Mouse (Mus musculus) lung, adult 2 months (tissue): ENCODE data around the gene Mgat1. TPM values are rescaled to one million over a fixed set of nuclear protein-coding genes. Genes with fewer than 3 reads are reported as not detected.
"Not testable (repeated sequence)": the region's sequence is repeated elsewhere in the genome, so short reads cannot be mapped to it uniquely, and the experiment has no call there.

Experiments
- DNase-seq: peaks from one replicate; pipeline ENCODE4 v3.0.0; 2022
- H3K4me1 ChIP-seq: fragments of 200-500 bp; 2 replicates; pipeline ENCODE4 v1.6.1; 2011; ENCODE audit warnings: low read length; ENCODE audit not compliant: control insufficient read depth, insufficient read depth
- H3K4me3 ChIP-seq: fragments of 200-500 bp; replicated peaks from 2 replicates; pipeline ENCODE3; 2011; ENCODE audit warnings: low read depth, mild to moderate bottlenecking, control low read depth, low read length; ENCODE audit errors: extremely low read depth
- CTCF ChIP-seq: fragments of 200-500 bp; IDR thresholded peaks from 2 replicates; pipeline ENCODE4 v1.5.1; 2011; ENCODE audit warnings: mild to moderate bottlenecking, low read length, control low read depth; ENCODE audit not compliant: insufficient read depth
- POLR2A ChIP-seq: fragments of 200-500 bp; IDR thresholded peaks from 2 replicates; pipeline ENCODE4 v1.6.1; 2011; ENCODE audit warnings: low read depth, mild to moderate bottlenecking, control low read depth, low read length, borderline replicate concordance; ENCODE audit errors: extremely low read depth
- WGBS: fragments of 180-500 bp; shearing (Covaris S2); methylation state at CpG from one replicate; pipeline ENCODE4 v1.1.7; 2018; 5-methylcytosine and 5-hydroxymethylcytosine counted together
- polyA plus RNA-seq: library from polyadenylated mRNA; depleted of rRNA; stranded (reverse); fragments of >200 nt; gene quantifications from 2 replicates; pipeline ENCODE4 v1.2.3, GENCODE M21; 2012; rRNA removed

The Mgat1 gene
- polyA plus RNA-seq, 1 experiment, result 216 TPM

DNA sequence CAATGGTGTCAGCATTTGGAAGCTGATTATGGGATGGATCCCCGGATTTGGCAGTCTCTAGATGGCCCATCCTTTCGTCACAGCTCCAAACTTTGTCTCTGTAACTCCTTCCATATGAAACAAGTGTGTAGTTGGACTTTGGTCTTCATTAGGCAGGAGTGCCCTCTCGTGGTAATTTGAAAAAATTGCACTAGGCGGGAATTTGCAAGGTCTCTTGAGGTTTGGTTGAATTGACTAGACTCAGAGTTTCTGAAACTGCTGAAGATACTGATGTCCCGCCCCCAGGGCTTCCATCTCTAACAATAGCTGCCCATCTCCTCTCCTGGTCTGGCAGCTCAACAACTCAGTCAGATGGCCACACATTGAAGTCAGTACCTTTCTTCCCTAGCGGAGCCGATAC is 27.3 kb downstream of the Mgat1 start:
- no peak for DNase-seq
- 32% methylated on average over 7 of the region's 7 CpGs for WGBS
- TF ChIP-seq POLR2A, result no peak
- TF ChIP-seq CTCF, result no peak

DNA sequence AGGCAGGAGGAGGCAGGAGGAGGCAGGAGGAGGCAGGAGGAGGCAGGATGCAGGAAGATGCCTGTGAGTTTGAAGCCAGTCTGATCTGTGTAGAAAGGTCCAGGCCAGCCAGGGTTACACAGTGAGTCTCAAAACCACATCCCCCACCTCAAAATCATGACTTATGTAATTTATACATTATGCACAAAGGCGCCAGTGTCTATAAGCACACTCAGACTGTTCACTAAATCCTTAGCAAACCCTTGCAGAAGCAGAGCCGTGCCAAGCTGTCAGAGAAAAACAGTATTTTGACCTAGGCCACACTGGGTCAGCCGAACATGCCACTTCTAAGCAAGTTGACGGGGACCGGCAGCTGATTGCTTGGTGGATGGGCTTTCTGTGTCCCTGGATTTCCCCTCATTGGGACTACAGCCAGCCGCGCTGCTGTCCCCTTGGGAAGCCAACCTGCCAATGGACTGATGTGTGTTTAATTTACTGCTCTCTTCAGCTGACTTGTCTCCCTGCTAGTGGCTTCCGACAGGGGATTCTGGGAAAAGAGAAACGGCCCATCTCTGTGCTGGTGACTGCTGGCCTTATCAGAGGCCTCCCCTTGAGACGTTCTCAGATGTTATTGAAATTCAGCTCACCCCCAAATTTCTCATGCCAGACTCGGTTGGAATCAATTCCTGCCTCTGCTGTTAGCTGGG is 30.0 kb downstream of the Mgat1 start:
- Histone ChIP-seq H3K4me1 (no peaks in the 10 kb centered on the region), H3K4me3 (no peak overlapping the region)
- WGBS, result 60% methylated on average over 11 of the region's 11 CpGs
- TF ChIP-seq POLR2A, result no peak
- no peak for TF ChIP-seq CTCF
- no peak for DNase-seq

More for the DNA sequence above, 27.3 kb downstream of the Mgat1 start:
- H3K4me3 ChIP-seq, result no peak overlapping the region
- no peaks in the 10 kb centered on the region for H3K4me1 ChIP-seq

DNA sequence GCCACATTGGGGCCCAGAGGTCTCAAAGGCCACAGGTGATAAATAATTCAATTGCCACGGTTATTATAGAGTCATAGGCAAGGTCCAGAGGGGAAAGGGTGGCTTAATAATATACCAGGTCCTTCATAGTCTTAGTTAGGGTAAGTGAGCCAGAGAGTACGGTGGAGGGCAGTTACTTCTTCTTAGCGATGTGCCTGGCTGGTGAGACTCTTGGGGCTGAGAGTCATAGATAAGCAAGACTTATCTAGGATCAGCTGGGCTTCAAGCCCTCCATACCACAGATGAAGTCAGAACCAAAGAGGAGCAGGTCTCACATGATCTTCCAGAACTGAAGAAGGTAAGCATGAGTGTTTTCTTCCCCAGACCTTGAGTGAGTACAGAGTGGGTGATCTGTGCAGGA is 34.2 kb downstream of the Mgat1 start, which contains the start of gene Olfr1393:
Gene Olfr1393 (plus strand): TSS at position 83 of the 400 bp plus-strand sequence.
- TF ChIP-seq CTCF, result no peak
- TF ChIP-seq POLR2A, result no peak
- 70% methylated on average over 3 of the region's 3 CpGs for WGBS
- no peak within 1 kb of the TSS for H3K4me3 ChIP-seq
- H3K4me1 ChIP-seq, result no peaks in the 10 kb centered on the region
- no peak for DNase-seq

DNA sequence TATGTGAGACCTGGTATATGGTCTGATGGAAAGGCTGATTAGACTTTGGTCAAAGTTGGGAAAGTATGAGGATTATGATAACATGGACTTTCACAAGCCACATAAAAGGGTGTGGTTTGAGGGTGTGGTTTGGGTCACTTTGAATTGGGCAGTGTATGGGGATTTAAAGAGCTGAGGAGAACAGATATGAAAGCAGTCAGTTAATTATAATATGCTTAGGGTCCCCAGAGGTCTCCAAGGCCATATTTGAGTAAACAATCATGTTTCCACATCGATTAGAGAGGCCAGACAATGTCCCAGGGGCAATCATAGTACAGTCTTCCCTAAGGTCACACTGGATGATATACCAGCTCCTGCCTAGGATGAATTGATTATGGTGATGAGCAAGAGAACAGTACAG is 41.0 kb downstream of the Mgat1 start, which contains the start of gene Olfr1392:
Gene Olfr1392 (plus strand): TSS at position 301 of the 400 bp plus-strand sequence.
- DNase-seq, H3K4me1 ChIP-seq, H3K4me3 ChIP-seq: not testable (repeated sequence)
- WGBS, result 44% methylated on average over 1 of the region's 1 CpGs

DNA sequence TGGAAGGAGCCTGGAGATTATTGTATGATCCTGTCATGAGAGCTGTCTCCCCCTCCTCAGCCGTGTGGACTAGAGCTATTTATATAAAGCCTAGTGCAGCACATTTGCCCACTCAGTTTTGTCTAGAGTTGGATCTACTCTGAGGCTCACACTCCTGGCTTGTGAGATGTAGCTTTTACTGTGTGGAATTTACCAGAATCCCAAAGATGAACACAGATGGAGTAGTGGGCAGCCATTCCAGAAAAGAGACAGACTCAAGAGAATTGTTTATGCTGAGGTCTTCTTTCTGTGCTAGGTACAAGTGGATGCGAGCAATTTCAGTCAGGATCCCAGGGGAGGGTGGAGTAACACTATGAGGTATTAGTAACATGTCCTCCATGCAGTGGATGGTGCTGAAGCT is 43.3 kb downstream of the Mgat1 start:
- WGBS, result 59% methylated on average over 2 of the region's 2 CpGs
- no peak for DNase-seq
- no peak for TF ChIP-seq POLR2A
- no peak for TF ChIP-seq CTCF

DNA sequence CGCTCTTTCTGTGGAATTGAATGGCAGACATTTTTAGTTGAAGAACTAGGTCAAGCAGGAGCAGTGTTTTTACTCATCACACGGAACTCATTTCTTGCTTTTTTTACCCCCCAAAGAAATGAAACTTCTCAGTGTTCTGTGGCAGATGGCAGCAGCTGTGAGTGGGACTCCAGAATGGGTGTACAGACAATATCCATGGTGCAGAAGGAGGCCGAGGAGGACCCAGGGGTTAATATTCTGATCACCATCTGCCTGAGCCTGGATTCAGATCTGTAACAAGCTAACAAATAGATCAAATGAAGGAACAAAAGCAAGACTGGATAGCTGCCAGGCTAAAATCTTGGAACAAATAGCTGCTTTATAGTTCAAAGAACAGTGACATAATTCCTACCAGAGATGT is 48.8 kb downstream of the Mgat1 start:
- Histone ChIP-seq H3K4me3 (no peak overlapping the region), H3K4me1 (no peaks in the 10 kb centered on the region)
- 79% methylated on average over 3 of the region's 3 CpGs for WGBS
- TF ChIP-seq CTCF, result no peak
- TF ChIP-seq POLR2A, result no peak
- DNase-seq, result no peak

More for the DNA sequence above, 43.3 kb downstream of the Mgat1 start:
- H3K4me3 ChIP-seq, result no peak overlapping the region
- no peaks in the 10 kb centered on the region for H3K4me1 ChIP-seq

DNA sequence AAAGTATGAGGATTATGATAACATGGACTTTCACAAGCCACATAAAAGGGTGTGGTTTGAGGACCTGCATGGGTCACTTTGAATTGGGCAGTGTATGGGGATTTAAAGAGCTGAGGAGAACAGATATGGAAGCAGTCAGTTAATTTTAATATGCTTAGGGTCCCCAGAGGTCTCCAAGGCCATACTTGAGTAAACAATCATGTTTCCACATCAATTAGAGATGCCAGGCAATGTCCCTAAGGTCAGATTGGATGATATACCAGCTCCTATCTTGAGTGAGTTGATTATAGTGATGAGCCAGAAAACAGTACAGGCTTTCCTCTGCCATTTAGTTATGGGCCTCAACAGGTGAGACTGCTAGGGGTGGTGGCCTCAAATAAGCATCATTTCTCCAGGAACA is 60.5 kb downstream of the Mgat1 start, which contains the start of gene Olfr10:
Gene Olfr10 (plus strand): TSS at position 301 of the 400 bp plus-strand sequence.
- no peak within 1 kb of the TSS for H3K4me3 ChIP-seq
- TF ChIP-seq POLR2A (no peak), CTCF (no peak)
- no peak for DNase-seq
- H3K4me1 ChIP-seq, result no peaks in the 10 kb centered on the region

DNA sequence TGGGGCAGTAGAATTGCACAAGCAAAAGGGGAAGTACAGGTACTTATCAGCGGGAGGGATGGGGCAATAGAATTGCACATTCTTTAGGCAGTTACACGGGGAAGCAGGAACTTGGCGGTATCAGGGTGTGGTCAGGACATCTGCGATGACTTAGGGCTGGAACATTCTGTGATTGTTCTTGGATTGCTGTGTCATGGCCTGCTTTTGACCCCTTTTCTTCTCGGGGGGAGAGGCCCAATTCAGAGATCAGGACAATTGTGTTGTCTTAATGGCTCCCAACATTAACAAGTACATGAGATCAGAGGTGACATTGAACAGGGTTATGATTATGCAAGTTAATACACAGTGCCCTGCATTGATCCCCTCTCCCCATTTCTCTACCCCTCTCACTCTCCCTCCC is 64.6 kb downstream of the Mgat1 start:
- not testable (repeated sequence) for H3K4me3 ChIP-seq, DNase-seq, H3K4me1 ChIP-seq
- 58% methylated on average over 5 of the region's 5 CpGs for WGBS

Other genes with a start within 250 kb of the Mgat1 start
- gene 9930111J21Rik2, start 192.9 kb upstream of the Mgat1 start, polyA plus RNA-seq, result 3.6 and 5.3 TPM in 2 replicates
- 10.5 and 17.6 TPM in 2 replicates for gene Tgtp2, start 180.0 kb upstream of the Mgat1 start, polyA plus RNA-seq
- gene Ifi47, start 167.6 kb upstream of the Mgat1 start, polyA plus RNA-seq, result 7.4 and 12.7 TPM in 2 replicates
- gene Olfr1396, start 129.3 kb upstream of the Mgat1 start, polyA plus RNA-seq, result 0.17 and 0.26 TPM in 2 replicates
- gene Olfr1395, start 101.9 kb upstream of the Mgat1 start, polyA plus RNA-seq, result not detected in 2 replicates
- gene Olfr1394, start 89.8 kb upstream of the Mgat1 start, polyA plus RNA-seq, result not detected in 2 replicates
- 1.6 and 2.1 TPM in 2 replicates for gene Btnl9, start 57.0 kb upstream of the Mgat1 start, polyA plus RNA-seq
- 1.5 and 3.0 TPM in 2 replicates for gene Zfp62, start 40.9 kb upstream of the Mgat1 start, polyA plus RNA-seq
- not detected in 2 replicates for gene Olfr1393, start 34.1 kb downstream of the Mgat1 start, polyA plus RNA-seq
- 0.09 TPM in 1 of 2 replicates, not detected in the other for gene Olfr1392, start 41.1 kb downstream of the Mgat1 start, polyA plus RNA-seq
- gene Olfr10, start 60.5 kb downstream of the Mgat1 start, polyA plus RNA-seq, result not detected in 2 replicates
- not detected in 2 replicates for gene Olfr1391, start 78.6 kb downstream of the Mgat1 start, polyA plus RNA-seq
- gene Olfr1390, start 91.0 kb downstream of the Mgat1 start, polyA plus RNA-seq, result not detected in 2 replicates
- gene Olfr1389, start 178.9 kb downstream of the Mgat1 start, polyA plus RNA-seq, result not detected in 2 replicates
- gene Olfr1388, start 192.4 kb downstream of the Mgat1 start, polyA plus RNA-seq, result 0.07 and 0.08 TPM in 2 replicates
- gene Olfr1387, start 211.2 kb downstream of the Mgat1 start, polyA plus RNA-seq, result not detected in 2 replicates
- not detected in 2 replicates for gene Olfr1386, start 220.9 kb downstream of the Mgat1 start, polyA plus RNA-seq
- gene Olfr1385, start 244.9 kb downstream of the Mgat1 start, polyA plus RNA-seq, result not detected in 2 replicates